Mouse (Mus musculus): Measurements from ENCODE around the gene Scfd2. TPM values are rescaled to one million over a fixed set of nuclear protein-coding genes. Genes with fewer than 3 reads are reported as not detected.

Scfd2 gene
- polyA plus RNA-seq, 1 experiment from 2014 or later = 15.9 TPM

- Histone ChIP-seq H3K36me3 (ENCODE audit: control insufficient read depth, insufficient read depth, low read length) (no peaks in the 10 kb centered on the region), H3K27me3 (ENCODE audit: control insufficient read depth, insufficient read depth, low read length) (no peaks in the 10 kb centered on the region), H3K4me2 (ENCODE audit: low read depth, severe bottlenecking) (no peak overlapping the region), H3K27ac (replicated peaks; ENCODE audit: low read depth, low read length) (no peak overlapping the region), H3K9ac (ENCODE audit: low read length) (no peak overlapping the region), H3K4me1 (ENCODE audit: control insufficient read depth, insufficient read depth, low read length) (peaks cover 4% of the 10 kb centered on the region; the same call in 1 of the 2 replicates), H3K9me3 (ENCODE audit: control insufficient read depth, low read length) (no peaks in the 10 kb centered on the region), H3K4me3 (ENCODE audit: low read depth, low read length) (no peak overlapping the region)
- no peak for DNase-seq (ENCODE audit: low spot score)
- 82% methylated on average over 2 of the region's 2 CpGs for WGBS
- ATAC-seq (ENCODE audit: insufficient number of reproducible peaks, low FRiP score, low TSS enrichment, low read depth) = no peak
Measured at GRCm38 (mm10) chr5:74319551-74319950, 212.0 kb downstream of the Scfd2 start.

GRCm38 (mm10) chr5:74317174-74317573 lies 214.4 kb downstream of the Scfd2 start:
- Histone ChIP-seq H3K9me3 (ENCODE audit: control insufficient read depth, low read length) (no peaks in the 10 kb centered on the region), H3K27me3 (ENCODE audit: control insufficient read depth, insufficient read depth, low read length) (no peaks in the 10 kb centered on the region), H3K4me2 (ENCODE audit: low read depth, severe bottlenecking) (no peak overlapping the region), H3K4me1 (ENCODE audit: control insufficient read depth, insufficient read depth, low read length) (peaks cover 4% of the 10 kb centered on the region), H3K9ac (ENCODE audit: low read length) (no peak overlapping the region), H3K27ac (replicated peaks; ENCODE audit: low read depth, low read length) (no peak overlapping the region), H3K4me3 (ENCODE audit: low read depth, low read length) (no peak overlapping the region), H3K36me3 (ENCODE audit: control insufficient read depth, insufficient read depth, low read length) (no peaks in the 10 kb centered on the region)
- ATAC-seq (ENCODE audit: insufficient number of reproducible peaks, low FRiP score, low TSS enrichment, low read depth) (no peak), DNase-seq (ENCODE audit: low spot score) (no peak)
- 92% methylated on average over 3 of the region's 3 CpGs for WGBS

- H3K4me2 ChIP-seq (ENCODE audit: low read depth, severe bottlenecking) = no peak overlapping the region
- no peak for DNase-seq (ENCODE audit: low spot score)
- H3K4me1 ChIP-seq (ENCODE audit: control insufficient read depth, insufficient read depth, low read length) = peaks cover 8% of the 10 kb centered on the region
- H3K36me3 ChIP-seq (ENCODE audit: control insufficient read depth, insufficient read depth, low read length) = no peaks in the 10 kb centered on the region
- no peaks in the 10 kb centered on the region for H3K9me3 ChIP-seq (ENCODE audit: control insufficient read depth, low read length)
- no peak overlapping the region for H3K4me3 ChIP-seq (ENCODE audit: low read depth, low read length)
- 72% methylated on average over 11 of the region's 11 CpGs for WGBS
- H3K27ac ChIP-seq (replicated peaks; ENCODE audit: low read depth, low read length) = peak overlapping the region; percentile 56; the same call in 1 of the 2 replicates
- H3K27me3 ChIP-seq (ENCODE audit: control insufficient read depth, insufficient read depth, low read length) = no peaks in the 10 kb centered on the region
- H3K9ac ChIP-seq (ENCODE audit: low read length) = no peak overlapping the region
- no peak for ATAC-seq (ENCODE audit: insufficient number of reproducible peaks, low FRiP score, low TSS enrichment, low read depth)
Measured at GRCm38 (mm10) chr5:74316333-74316945, 215.1 kb downstream of the Scfd2 start.

- ATAC-seq (ENCODE audit: insufficient number of reproducible peaks, low FRiP score, low TSS enrichment, low read depth) = no peak
Measured at GRCm38 (mm10) chr5:74315471-74316245, 215.9 kb downstream of the Scfd2 start.

GRCm38 (mm10) chr5:74314501-74314900 lies 217.1 kb downstream of the Scfd2 start:
- H3K4me3 ChIP-seq (ENCODE audit: low read depth, low read length) = no peak overlapping the region
- H3K36me3 ChIP-seq (ENCODE audit: control insufficient read depth, insufficient read depth, low read length) = no peaks in the 10 kb centered on the region
- no peaks in the 10 kb centered on the region for H3K9me3 ChIP-seq (ENCODE audit: control insufficient read depth, low read length)
- H3K4me2 ChIP-seq (ENCODE audit: low read depth, severe bottlenecking) = no peak overlapping the region
- peaks cover 8% of the 10 kb centered on the region for H3K4me1 ChIP-seq (ENCODE audit: control insufficient read depth, insufficient read depth, low read length)
- no peak for DNase-seq (ENCODE audit: low spot score)
- WGBS = 64% methylated on average over 6 of the region's 6 CpGs
- no peak overlapping the region for H3K9ac ChIP-seq (ENCODE audit: low read length)
- no peak for ATAC-seq (ENCODE audit: insufficient number of reproducible peaks, low FRiP score, low TSS enrichment, low read depth)
- H3K27me3 ChIP-seq (ENCODE audit: control insufficient read depth, insufficient read depth, low read length) = no peaks in the 10 kb centered on the region
- H3K27ac ChIP-seq (replicated peaks; ENCODE audit: low read depth, low read length) = no peak overlapping the region

More at GRCm38 (mm10) chr5:74315471-74316245, 215.9 kb downstream of the Scfd2 start:
- no peak overlapping the region for H3K4me3 ChIP-seq (ENCODE audit: low read depth, low read length)
- H3K36me3 ChIP-seq (ENCODE audit: control insufficient read depth, insufficient read depth, low read length) = no peaks in the 10 kb centered on the region
- DNase-seq (ENCODE audit: low spot score) = peak; percentile 58
- 23% methylated on average over 12 of the region's 12 CpGs for WGBS
- no peak overlapping the region; the same call in 1 of the 2 replicates for H3K27ac ChIP-seq (replicated peaks; ENCODE audit: low read depth, low read length)
- H3K4me1 ChIP-seq (ENCODE audit: control insufficient read depth, insufficient read depth, low read length) = peaks cover 8% of the 10 kb centered on the region
- H3K9ac ChIP-seq (ENCODE audit: low read length) = no peak overlapping the region
- no peak overlapping the region for H3K4me2 ChIP-seq (ENCODE audit: low read depth, severe bottlenecking)
- no peaks in the 10 kb centered on the region for H3K9me3 ChIP-seq (ENCODE audit: control insufficient read depth, low read length)
- no peaks in the 10 kb centered on the region for H3K27me3 ChIP-seq (ENCODE audit: control insufficient read depth, insufficient read depth, low read length)

- Histone ChIP-seq H3K9me3 (ENCODE audit: control insufficient read depth, low read length) (no peaks in the 10 kb centered on the region), H3K4me2 (ENCODE audit: low read depth, severe bottlenecking) (no peak overlapping the region), H3K4me1 (ENCODE audit: control insufficient read depth, insufficient read depth, low read length) (peaks cover 8% of the 10 kb centered on the region), H3K9ac (ENCODE audit: low read length) (no peak overlapping the region), H3K4me3 (ENCODE audit: low read depth, low read length) (no peak overlapping the region), H3K27me3 (ENCODE audit: control insufficient read depth, insufficient read depth, low read length) (no peaks in the 10 kb centered on the region), H3K27ac (replicated peaks; ENCODE audit: low read depth, low read length) (no peak overlapping the region), H3K36me3 (ENCODE audit: control insufficient read depth, insufficient read depth, low read length) (no peaks in the 10 kb centered on the region)
- no peak for DNase-seq (ENCODE audit: low spot score)
- no peak for ATAC-seq (ENCODE audit: insufficient number of reproducible peaks, low FRiP score, low TSS enrichment, low read depth)
- 93% methylated on average over 7 of the region's 7 CpGs for whole genome bisulfite sequencing
Measured at GRCm38 (mm10) chr5:74313542-74313941, 218.0 kb downstream of the Scfd2 start.

GRCm38 (mm10) chr5:74311865-74312264 lies 219.7 kb downstream of the Scfd2 start:
- WGBS = 65% methylated on average over 6 of the region's 6 CpGs
- no peaks in the 10 kb centered on the region for H3K9me3 ChIP-seq (ENCODE audit: control insufficient read depth, low read length)
- H3K36me3 ChIP-seq (ENCODE audit: control insufficient read depth, insufficient read depth, low read length) = no peaks in the 10 kb centered on the region
- no peak overlapping the region for H3K9ac ChIP-seq (ENCODE audit: low read length)
- H3K27me3 ChIP-seq (ENCODE audit: control insufficient read depth, insufficient read depth, low read length) = no peaks in the 10 kb centered on the region
- ATAC-seq (ENCODE audit: insufficient number of reproducible peaks, low FRiP score, low TSS enrichment, low read depth) = no peak
- no peak overlapping the region for H3K27ac ChIP-seq (replicated peaks; ENCODE audit: low read depth, low read length)
- no peak overlapping the region for H3K4me2 ChIP-seq (ENCODE audit: low read depth, severe bottlenecking)
- DNase-seq (ENCODE audit: low spot score) = no peak
- no peak overlapping the region for H3K4me3 ChIP-seq (ENCODE audit: low read depth, low read length)
- H3K4me1 ChIP-seq (ENCODE audit: control insufficient read depth, insufficient read depth, low read length) = peaks cover 17% of the 10 kb centered on the region

- Histone ChIP-seq H3K9ac (ENCODE audit: low read length) (no peak overlapping the region), H3K36me3 (ENCODE audit: control insufficient read depth, insufficient read depth, low read length) (no peaks in the 10 kb centered on the region), H3K27ac (replicated peaks; ENCODE audit: low read depth, low read length) (no peak overlapping the region), H3K4me1 (ENCODE audit: control insufficient read depth, insufficient read depth, low read length) (peaks cover 20% of the 10 kb centered on the region), H3K9me3 (ENCODE audit: control insufficient read depth, low read length) (no peaks in the 10 kb centered on the region), H3K4me2 (ENCODE audit: low read depth, severe bottlenecking) (no peak overlapping the region), H3K4me3 (ENCODE audit: low read depth, low read length) (no peak overlapping the region), H3K27me3 (ENCODE audit: control insufficient read depth, insufficient read depth, low read length) (no peaks in the 10 kb centered on the region)
- DNase-seq (ENCODE audit: low spot score) = peak; percentile 83
- ATAC-seq (ENCODE audit: insufficient number of reproducible peaks, low FRiP score, low TSS enrichment, low read depth) = peak; percentile 81
- WGBS = 24% methylated on average over 6 of the region's 6 CpGs
Measured at GRCm38 (mm10) chr5:74311200-74311825, 220.2 kb downstream of the Scfd2 start.
